Mouse (Mus musculus) heart, embryonic 13.5 days (tissue): ENCODE data around the gene P2ry13. TPM values are rescaled to one million over a fixed set of nuclear protein-coding genes. Genes with fewer than 3 reads are reported as not detected.

Experiments used
- ATAC-seq: fragments of 200-750 bp; cut with Nextera tagmentation; 2 replicates; pipeline ENCODE4 v1.8.0; 2017; ENCODE audit warnings: moderate TSS enrichment; ENCODE audit not compliant: insufficient number of reproducible peaks, low FRiP score, low TSS enrichment; ENCODE audit errors: extremely low read depth
- H3K27ac ChIP-seq: fragments of 300-500 bp; sonication (generic); replicated peaks from 2 replicates; pipeline ENCODE4 v1.5.1; 2015; ENCODE audit warnings: moderate library complexity, mild to moderate bottlenecking, inconsistent platforms
- H3K27me3 ChIP-seq: fragments of 300-500 bp; sonication (generic); replicated peaks from 2 replicates; pipeline ENCODE4 v1.6.1; 2015; ENCODE audit warnings: mild to moderate bottlenecking, inconsistent platforms
- H3K36me3 ChIP-seq: fragments of 300-500 bp; sonication (generic); 2 replicates; pipeline ENCODE4 v1.6.1; 2015; ENCODE audit warnings: mild to moderate bottlenecking, inconsistent platforms
- H3K4me1 ChIP-seq: fragments of 300-500 bp; sonication (generic); 2 replicates; pipeline ENCODE4 v1.6.1; 2015; ENCODE audit warnings: inconsistent platforms
- H3K4me2 ChIP-seq: fragments of 300-500 bp; sonication (generic); 2 replicates; pipeline ENCODE4 v1.6.1; 2015; ENCODE audit warnings: inconsistent platforms, mild to moderate bottlenecking, moderate library complexity
- H3K4me3 ChIP-seq: fragments of 300-500 bp; sonication (generic); 2 replicates; pipeline ENCODE4 v1.5.1; 2015; ENCODE audit warnings: moderate library complexity, mild to moderate bottlenecking, inconsistent platforms
- H3K9ac ChIP-seq: fragments of 300-500 bp; sonication (generic); 2 replicates; pipeline ENCODE4 v1.6.1; 2015; ENCODE audit warnings: inconsistent platforms, mild to moderate bottlenecking, moderate library complexity
- H3K9me3 ChIP-seq: fragments of 300-500 bp; sonication (generic); 2 replicates; pipeline ENCODE4 v1.6.1; 2016; ENCODE audit warnings: inconsistent platforms
- WGBS: fragments of 180-500 bp; shearing (Covaris S2); methylation state at CpG from one replicate; pipeline ENCODE4 v1.1.7; 2015; ENCODE audit warnings: mixed read lengths; 5-methylcytosine and 5-hydroxymethylcytosine counted together
- polyA plus RNA-seq: library from polyadenylated mRNA; unstranded; fragments of >200 nt; fragmentation: Nextera tagmentation; extraction: Ambion mirVana; gene quantifications from 2 replicates; pipeline ENCODE4 v1.2.1, GENCODE M21; 2015

P2ry13 gene
- polyA plus RNA-seq, 1 experiment from 2014 or later, result 1.1 TPM

DNA sequence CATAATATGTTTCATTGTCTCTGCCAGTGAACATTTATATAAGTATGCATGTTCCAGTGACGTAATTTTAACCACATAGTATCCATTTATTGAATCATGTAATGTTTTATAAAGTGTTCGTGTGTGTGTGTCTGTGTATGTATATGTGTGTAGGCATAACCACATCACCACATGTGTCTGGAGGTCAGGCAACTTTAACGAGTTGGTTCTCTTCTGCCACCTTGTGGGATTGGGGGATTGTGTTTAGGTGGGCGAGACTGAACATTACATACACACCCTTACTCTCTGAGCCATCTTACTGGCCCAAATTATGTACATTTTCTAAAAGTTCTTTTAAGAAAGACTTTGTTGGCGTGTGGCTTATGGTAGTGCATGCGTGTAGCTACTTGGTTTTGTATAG lies 42.2 kb downstream of the P2ry13 start:
- H3K27ac ChIP-seq, result no peak overlapping the region
- no peaks in the 10 kb centered on the region for H3K36me3 ChIP-seq
- H3K4me2 ChIP-seq, result no peak overlapping the region
- H3K27me3 ChIP-seq, result no peaks in the 10 kb centered on the region
- no peak overlapping the region for H3K9ac ChIP-seq
- 78% methylated on average over 6 of the region's 6 CpGs for WGBS
- ATAC-seq, result no peak
- no peak overlapping the region for H3K4me3 ChIP-seq
- H3K4me1 ChIP-seq, result peaks cover 12% of the 10 kb centered on the region
- H3K9me3 ChIP-seq, result no peaks in the 10 kb centered on the region

DNA sequence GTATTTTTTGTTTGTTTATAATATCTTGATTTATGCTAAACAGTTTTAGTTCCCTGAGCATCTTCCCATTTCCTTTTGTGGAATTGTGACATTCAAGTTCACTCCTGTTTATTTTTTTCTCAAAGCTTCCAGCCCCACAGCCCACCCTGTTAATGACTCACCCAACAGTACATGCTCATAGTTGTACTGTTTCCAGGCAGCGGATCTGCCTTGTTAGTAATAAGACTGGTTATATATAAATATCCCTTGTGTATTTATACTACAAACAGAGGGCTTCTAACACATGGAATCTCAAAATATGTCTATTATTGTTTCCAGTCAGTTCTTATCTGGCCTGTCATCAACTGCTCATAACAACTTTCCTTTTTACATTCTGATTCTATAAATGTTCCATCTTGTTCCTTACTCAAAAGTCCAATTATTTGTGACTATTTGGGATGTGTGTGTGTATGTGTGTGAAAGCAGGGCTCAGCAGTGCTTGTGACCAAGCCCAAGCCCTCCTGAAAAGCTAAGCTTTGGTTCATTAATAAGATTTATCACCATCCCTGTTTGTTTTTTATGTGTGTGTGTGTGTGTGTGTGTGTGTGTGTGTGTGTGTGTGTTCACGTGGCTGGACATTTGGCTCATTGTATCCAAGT lies 43.1 kb downstream of the P2ry13 start:
- Histone ChIP-seq H3K27ac (no peak overlapping the region), H3K36me3 (no peaks in the 10 kb centered on the region), H3K4me3 (no peak overlapping the region), H3K27me3 (no peaks in the 10 kb centered on the region), H3K9ac (no peak overlapping the region), H3K4me2 (no peak overlapping the region), H3K9me3 (no peaks in the 10 kb centered on the region), H3K4me1 (peaks cover 12% of the 10 kb centered on the region)
- 69% methylated on average over 2 of the region's 2 CpGs for WGBS
- no peak for ATAC-seq

DNA sequence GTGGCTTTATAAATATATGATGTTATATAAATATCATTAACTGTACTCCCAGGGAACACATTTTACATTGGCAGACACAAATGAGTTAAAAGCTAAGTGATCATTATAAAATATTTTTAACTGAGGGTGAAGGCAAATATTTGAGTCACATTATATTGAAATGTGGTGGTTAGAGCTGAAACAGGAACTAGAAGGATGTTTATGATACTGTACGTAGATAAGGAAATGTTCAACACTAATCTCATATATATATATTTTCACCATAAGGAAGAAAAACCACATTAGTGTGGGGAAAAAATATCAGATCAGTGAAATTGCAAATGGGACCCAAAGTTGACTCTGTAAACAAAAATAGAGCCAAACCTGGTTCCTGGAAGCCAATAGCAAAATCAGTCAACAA lies 50.2 kb downstream of the P2ry13 start:
- no peak overlapping the region for H3K9ac ChIP-seq
- no peak overlapping the region for H3K4me2 ChIP-seq
- H3K36me3 ChIP-seq, result no peaks in the 10 kb centered on the region
- H3K4me1 ChIP-seq, result no peaks in the 10 kb centered on the region
- no peaks in the 10 kb centered on the region for H3K27me3 ChIP-seq
- H3K4me3 ChIP-seq, result no peak overlapping the region
- no peaks in the 10 kb centered on the region for H3K9me3 ChIP-seq
- WGBS, result 86% methylated on average over 1 of the region's 1 CpGs
- no peak for ATAC-seq
- no peak overlapping the region for H3K27ac ChIP-seq

Other genes with a start within 250 kb of the P2ry13 start
- 2.2 and 2.3 TPM in 2 replicates for gene Med12l, start 205.1 kb downstream of the P2ry13 start, polyA plus RNA-seq
- gene Gpr171, start 109.1 kb downstream of the P2ry13 start, polyA plus RNA-seq, result 0.66 and 0.68 TPM in 2 replicates
- 1.7 and 2.3 TPM in 2 replicates for gene P2ry14, start 57.3 kb downstream of the P2ry13 start, polyA plus RNA-seq
- gene Gpr87, start 15.8 kb downstream of the P2ry13 start, polyA plus RNA-seq, result not detected in 2 replicates
- 1.6 and 1.7 TPM in 2 replicates for gene P2ry12, start 52.0 kb upstream of the P2ry13 start, polyA plus RNA-seq
- gene Igsf10, start 133.5 kb upstream of the P2ry13 start, polyA plus RNA-seq, result 1.6 and 2.3 TPM in 2 replicates